Mouse (Mus musculus): ENCODE measurements around the gene Gm12166.

Gm12166 gene

DNA sequence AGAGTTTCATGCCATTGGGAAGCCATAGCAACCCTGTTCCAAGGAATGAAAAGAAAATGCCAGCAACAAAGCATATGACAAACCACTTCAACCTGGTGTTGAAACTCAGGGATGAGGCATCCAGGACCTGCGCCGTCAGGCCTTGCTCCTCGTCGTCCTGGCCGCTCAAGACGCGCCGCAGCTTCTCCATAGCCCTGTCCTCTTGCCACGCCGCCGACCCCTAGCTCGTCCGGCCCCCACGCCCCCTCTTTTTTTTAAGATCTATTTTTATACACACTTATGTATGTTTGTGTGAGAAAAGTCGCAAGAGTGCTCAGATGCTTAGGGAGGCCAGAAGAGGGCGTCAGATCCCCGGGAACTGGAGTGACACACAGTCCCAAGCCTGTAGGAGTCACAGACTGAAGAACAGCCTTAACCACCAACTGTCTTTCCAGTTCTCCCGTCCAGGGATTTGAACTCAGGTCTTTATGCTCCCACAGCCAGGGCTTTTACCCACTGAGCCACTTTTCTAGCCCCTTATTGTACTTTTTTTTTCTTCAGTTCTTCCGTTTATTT is at the start of gene Gm12166:
Gene Gm12166 (minus strand): TSS at position 217 of the 555 bp plus-strand sequence.
- DNase-seq = peak; percentile 55

DNA sequence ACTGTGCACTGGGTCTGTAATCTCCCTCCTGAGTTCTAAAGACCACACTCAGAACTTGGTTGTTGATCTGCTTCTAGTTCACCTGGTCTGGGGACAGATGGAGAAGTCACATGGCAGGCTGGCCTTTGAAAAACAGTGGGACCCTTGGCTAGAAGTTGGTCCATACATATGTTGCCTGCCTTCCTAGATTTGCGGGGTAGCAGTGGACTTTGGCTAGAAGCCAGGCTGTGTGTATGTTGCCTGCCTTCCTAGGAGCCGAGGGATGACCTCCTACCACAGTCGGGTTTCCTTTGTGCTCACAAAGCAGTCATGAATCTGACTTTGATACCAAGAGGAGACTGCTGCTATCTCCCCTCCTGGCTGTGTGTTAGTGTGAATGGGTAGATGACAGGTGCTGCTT is 44.9 kb upstream of the Gm12166 start:
- peak; percentile 65 for DNase-seq

DNA sequence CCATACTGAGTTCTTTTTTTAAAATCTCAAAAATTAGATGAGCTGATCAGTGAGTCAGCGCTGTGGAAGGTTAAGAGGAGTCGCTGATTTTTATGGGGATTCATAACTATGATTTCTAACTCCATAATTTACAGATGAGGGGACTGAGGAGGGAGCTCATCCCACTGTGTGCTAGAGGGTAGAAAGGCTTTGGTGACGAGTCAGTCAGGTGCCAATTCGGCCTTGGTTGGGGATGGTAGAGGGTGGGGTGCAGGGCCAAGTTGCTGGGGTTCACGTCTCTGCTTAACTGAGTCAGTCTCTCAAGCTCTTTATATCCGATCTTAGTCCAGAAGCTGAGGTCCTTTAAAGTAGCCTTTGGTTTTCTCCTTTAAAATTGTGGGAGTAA is 44.1 kb upstream of the Gm12166 start:
- no peak for DNase-seq

DNA sequence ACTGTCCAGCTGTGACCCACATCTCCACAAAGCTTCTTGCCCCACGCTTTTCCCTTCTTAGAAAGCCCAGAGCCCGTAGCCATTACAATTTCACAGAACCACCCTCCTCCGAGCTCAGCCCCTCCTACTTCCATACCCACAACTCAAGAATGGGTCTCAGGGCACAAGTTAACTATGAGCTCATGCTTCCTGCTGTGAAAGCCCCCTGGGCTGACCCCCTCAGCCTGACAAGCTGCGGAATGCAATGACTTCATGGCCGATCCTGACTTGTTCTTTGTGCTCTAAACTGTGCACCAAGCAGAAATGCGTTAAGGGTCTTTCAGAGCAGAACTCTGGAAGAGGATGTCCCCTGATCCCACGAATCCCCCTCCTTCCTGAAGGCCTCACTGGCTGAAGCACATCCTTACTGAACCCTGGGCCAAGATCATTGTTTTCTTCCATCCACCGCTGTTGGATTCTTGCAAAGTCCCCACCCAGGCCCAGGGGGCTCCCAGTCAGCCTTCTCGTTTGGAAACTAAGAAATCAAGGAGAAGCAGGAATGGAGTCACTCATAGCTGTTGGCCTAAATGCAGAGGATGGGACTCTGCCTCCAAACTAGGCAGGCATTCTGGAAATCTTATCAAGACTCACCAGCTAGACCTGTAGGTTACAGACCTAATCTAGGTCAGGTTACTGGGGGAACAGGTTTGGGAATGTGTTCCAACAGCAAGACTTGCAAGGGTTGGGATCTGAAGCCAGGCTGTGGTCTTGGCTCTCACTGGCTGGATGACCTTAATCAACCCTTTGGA is 43.5 kb upstream of the Gm12166 start:
- DNase-seq = no peak

DNA sequence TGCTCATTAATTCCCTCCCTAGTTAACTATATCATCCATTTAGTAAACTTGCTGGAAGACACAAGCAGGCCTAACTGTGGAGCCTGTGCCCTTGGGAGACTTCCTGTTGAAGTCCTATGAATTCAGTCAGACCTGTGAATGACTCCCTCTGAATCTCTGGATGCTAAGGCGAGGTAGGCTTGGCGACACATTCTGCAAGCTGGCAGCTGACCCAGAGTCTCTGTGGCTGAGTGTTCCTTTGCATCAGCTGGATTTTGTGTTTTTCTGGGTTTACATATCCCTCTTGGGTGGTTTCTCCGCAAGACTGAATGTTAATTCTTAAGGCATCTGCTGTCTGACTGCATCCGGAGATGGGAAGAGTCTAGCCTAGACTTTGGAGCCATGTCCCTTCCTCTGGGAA is 40.0 kb upstream of the Gm12166 start:
- DNase-seq = no peak

DNA sequence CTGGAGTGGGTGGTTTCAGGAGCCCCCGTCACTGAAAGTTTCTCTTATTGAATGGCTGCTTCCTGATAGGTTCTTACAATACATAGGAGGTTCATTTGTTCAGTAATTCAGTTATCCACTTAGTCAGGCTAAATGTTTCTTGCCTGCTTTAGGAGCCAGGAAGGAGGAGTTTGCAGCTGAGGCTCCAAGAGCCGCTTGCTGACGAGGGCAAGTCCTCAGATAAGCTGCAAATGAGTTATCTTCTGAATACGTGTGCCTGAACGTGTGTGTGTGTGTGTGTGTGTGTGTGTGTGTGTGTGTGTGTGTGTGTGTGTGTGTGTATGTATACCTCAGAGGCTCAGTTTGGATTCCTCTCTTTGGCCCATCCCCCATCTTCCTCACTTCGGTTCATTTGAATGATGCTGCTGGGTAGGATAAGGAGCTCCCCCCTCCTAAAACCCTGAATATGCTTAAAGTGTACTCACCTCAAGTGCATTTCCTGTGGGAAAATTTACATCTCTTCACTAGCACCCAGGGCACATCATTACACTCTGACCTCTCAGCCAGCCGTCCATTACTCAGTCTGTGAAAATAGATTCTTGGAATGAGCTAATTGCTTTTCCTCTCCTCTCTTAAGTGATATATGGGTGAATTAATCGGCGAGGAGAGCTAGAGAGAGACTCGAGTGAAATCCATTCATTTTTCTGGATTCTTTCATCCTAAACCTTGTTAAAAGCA is 39.0 kb upstream of the Gm12166 start:
- no peak for DNase-seq

DNA sequence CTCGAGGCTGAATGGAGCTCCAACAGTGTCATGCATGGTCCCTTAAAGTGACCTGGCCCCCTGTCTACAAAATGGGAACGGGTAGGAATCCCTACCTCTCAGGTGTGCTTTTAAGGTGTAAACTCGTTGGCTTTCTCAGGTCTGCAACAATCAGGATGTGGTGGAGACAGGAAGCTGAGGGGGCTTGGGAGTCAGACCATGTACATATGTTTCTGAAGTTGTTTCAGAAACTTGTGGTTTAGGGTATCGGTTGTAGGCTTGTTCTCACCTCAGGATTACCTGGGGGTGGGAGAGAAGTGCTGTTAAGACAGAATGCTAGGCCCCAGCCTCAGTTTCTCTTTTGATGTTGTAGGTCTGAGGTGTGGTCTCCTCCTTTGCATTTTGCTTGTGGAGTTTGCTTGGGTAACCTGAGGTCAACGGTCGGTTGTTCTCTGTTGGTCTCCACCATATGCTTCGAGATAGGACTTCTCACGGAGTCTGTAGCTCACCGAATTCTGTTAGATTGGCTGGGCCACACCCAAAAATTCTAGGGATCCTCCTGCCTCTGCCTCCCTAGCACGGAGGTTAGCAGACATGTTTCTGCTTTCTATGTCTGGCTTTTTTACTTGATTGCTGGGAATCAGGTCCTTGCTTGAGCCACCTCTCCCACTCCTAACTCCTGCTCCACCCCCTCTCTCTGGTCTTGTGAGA is 38.1 kb upstream of the Gm12166 start:
- DNase-seq = no peak

DNA sequence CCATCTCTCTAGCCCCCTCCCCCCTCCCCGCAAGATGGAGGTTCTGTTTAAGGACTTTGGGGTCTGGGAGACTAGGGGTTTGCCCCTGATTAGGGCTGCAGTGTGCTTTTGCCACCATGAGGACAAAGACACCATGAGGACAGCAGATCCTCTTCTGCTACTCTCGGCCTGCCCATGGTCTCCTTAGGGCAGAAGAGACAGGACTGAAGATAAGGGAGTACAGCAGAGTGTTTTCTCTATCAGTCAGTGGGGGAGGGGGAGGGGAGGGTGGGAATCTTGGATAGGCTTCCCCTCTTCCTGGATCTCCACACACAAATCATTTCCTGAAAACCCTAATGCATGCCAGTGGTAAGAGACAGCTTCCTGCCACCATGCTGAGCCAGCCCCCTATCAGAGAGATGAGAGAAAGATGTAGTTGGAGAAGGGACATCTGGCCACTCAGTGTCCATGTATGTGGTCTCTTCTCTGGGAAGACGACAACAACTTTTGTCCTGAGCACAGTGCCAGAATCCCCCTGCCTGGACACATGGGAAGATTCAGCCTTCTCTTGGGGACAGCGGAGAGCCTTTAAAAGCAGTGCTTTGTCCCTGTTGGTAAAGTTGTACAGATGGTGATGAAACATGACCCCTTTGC is 37.1 kb upstream of the Gm12166 start:
- DNase-seq = no peak

DNA sequence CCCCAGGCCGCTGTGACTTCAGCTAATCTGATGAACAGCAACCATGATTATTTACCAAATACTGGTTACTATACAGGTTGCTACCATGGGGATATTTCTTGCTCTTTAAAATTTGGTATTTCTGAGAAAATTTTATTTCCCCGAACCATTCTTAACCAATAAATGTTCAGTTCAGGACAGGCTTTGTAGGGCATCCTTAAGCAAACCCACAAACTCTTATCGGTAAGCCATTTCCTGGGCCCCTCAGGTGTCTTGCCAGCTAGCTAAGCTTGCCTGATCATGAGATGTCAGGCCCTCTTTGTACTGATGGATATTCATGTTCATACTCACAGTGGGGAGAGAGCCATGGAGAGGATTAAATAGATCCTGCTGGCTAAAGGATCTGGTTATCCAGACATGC is 34.3 kb upstream of the Gm12166 start:
- no peak for DNase-seq

DNA sequence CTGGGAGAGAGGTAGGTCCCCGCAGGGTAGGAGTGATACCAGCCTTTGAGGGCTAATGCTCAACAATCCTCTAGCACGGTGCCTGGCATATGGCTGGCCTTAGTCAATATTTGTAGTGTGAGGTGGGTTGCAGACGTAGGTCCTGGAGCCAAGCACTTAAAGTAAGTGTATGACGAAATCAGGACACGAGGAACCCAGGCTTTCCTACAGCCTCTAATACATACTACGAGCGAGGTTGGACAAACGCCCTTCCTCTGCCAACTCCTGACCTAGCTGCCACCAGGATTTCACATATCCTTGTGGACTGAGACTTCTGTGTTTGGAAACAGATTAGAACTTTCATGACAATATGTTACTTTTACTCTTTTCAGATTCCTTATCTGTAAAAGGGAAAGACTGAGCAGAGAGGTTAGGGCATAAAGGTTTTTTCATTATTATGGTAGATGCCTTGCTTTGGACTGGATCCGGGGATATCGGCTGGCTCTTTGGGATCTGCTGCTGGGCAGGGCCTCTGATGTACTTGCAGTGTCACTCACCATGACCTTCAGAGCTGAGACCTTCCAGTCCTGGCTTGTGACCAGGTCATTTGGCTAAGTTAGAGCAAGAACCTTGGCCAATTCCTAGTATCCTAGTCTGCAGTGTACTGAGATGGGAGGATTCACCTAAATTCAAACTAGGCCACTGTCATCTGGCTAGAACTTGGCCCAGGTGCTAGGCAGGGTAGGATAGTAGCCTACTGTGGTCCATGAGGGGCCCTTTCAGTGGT is 33.5 kb upstream of the Gm12166 start:
- DNase-seq = no peak

DNA sequence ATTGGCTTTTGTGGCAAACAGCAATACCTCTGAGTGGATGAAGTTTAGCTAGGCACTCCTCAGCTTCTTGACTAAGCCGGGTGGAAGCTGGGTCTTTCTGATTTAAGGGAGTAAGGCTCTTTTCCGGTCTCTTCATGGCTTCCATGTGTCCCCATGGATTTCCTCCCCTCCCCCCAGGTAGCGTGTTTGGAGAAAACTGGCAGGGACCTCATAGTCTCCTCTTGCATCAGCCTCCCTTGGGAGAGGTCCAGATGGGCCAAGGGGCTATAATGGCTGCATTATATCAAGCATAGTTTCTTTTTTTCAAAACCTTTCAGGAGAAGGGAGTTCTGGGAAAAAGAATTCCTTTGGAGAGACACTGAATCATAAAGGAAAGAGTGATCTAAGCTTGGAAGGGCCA is 32.4 kb upstream of the Gm12166 start:
- DNase-seq = no peak

DNA sequence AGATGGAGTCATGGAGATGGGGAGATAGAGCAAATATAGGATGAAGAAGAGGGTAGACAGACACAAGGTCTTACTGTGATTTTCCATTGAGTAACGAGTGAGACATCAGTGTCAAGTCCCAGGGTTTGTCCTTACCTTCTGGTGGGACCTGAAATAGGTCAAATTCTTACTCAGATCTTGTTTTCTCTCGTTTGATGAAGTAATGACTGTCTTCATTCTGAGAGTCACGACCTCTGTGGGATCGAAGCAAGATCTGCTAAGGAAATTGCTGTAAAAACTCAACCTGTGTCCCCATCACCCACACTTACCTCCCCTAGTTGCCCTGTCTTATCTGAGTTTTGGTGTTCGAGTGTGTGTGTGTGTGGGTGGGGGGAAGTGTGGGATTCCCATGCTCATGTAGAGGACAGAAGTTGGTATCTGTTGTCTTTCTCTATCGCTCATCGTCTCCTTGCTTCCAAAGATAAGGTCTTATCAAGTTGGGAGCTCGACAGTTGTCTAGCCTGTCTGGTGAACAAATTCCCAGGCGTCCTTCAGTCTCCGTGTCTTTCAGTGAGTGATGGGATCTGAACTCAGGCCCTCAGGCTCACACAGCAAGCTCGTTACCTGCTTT is 31.8 kb upstream of the Gm12166 start:
- no peak for DNase-seq

DNA sequence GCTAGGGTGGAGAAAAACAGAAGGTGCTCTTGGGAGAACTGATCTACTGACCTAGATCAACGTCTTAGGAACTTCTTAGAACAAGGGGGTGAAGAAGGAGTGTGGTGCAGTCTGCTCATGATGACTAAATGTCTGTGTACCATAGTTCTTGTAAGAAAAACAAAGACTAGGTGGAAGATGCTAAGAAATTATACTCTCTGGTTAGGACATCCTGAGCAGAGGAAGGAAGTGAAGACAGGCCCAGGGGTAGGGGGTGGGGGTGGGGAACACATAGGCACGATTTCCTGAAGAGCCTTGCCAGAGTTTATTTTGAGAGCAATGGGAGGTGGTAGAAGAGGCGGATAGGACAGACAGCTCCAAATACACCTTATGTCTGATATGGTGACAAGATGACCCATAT is 31.3 kb upstream of the Gm12166 start:
- DNase-seq = no peak

DNA sequence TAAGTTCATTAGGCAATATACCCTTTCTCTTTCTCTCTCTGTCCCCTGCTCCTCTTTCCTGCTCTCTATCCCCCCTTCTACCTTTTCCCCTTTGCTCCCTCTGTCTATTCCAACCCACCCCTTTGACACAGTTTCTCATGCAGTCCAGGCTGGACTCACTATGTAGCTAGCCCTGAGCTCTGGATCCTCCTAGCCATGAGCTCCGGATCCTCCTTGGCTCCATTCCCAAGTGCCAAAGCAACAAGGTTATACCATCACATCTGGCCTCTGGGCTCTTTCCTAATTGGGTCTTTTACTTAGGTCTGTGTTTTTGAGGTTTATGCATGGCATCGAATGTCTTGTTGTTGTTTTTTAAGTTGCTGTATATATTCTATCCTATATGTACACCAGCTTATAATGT is 29.0 kb upstream of the Gm12166 start:
- DNase-seq = no peak

DNA sequence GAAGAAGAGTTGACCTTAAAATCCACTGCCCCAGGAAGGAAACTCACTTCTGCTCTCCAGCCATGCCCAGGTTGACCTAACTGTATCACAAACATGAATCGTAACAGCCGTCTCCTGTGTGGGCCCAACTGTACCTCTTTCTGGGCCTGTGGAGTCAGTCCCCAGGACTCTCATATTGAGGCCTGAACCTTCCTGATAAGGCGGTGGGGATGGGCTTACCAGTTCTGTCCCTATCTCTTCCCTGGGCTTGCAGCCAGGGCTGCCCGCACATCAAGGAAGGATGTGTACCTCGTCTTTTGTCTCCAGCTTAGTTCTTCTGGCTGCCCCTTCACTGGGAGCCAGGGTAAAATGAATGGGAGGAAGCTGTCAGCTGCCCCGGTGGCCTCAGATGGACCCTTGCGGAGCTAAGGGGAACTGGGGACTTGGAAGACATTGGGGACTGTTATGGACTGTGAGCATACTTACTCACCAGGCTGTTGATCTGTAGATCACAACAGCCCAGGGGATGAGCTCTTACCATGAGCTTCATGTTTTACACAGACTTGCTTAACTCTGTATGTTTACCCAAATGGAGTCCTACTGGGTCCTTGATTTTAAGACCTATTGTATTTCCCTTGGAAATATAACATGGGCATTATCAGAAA is 25.7 kb upstream of the Gm12166 start:
- DNase-seq = no peak

DNA sequence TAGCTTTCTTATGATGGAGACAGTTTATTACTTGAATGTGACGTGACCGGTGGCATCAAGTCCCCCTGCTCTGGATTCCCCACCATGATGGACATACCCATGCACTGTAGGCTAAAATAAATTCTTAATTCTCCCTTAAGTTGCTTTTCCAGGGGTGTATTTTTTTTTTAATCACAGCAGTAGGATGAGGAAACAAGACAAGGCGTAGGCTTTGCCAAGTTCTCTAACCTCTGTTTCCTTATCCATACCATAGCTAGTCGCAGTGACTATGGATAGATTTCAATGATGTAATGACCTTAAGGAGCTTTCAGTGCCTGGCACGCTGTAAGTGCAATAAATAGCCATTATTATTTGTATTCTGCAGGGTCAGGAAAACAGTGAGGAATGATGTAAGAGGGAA is 25.2 kb upstream of the Gm12166 start:
- no peak for DNase-seq

DNA sequence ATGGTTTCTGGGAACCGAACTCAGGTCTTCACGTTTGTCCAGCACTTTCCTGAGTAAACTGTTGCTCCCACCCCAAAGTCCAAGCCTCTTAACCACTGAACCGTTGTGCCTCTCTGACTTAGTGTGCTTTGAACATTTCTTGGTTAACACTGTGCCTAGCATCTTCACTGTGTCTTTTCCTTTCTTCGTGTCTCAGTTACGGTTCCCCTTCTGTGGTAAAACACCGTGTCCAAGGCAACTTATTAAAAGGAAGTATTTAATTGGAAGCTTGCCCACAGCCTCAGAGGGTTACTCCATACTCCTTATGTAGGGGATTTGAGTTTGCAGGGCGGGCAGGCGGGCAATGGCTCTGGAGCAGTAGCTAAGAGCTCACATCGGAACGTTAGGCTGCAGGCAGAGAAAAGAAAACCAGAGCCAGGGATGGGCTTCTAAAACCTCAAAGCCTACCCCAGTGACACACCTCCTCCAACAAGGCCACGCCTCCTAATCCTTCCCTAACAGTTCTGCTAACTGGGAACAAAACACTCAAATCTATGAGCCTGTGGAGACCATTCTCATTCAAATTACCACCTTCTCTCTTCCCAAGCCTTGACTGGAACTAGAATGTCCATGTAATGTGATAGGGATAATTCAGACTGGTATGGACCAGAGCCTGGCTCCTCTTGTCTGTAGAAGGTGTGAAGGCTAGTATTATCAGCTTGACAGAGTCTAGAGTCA is 24.5 kb upstream of the Gm12166 start:
- DNase-seq = no peak

DNA sequence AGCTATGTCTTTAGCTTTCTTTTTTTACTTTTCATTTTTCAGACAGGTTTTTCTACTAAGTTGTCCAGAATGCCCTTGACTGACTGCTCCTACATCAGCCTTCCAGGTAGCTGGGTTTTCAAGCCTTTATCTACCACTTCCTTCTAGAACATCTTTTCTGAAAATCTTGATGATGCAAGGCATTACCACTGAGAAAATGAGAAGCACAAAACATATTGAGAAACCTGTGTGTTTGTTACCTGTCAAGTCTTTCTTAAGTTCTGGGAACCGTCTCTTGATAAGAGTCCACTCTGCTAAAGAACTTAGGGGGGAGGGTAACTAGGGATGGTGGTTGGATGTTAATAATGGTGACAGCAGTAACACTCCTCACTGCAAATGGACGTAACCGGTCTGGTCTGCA is 23.4 kb upstream of the Gm12166 start:
- no peak for DNase-seq

DNA sequence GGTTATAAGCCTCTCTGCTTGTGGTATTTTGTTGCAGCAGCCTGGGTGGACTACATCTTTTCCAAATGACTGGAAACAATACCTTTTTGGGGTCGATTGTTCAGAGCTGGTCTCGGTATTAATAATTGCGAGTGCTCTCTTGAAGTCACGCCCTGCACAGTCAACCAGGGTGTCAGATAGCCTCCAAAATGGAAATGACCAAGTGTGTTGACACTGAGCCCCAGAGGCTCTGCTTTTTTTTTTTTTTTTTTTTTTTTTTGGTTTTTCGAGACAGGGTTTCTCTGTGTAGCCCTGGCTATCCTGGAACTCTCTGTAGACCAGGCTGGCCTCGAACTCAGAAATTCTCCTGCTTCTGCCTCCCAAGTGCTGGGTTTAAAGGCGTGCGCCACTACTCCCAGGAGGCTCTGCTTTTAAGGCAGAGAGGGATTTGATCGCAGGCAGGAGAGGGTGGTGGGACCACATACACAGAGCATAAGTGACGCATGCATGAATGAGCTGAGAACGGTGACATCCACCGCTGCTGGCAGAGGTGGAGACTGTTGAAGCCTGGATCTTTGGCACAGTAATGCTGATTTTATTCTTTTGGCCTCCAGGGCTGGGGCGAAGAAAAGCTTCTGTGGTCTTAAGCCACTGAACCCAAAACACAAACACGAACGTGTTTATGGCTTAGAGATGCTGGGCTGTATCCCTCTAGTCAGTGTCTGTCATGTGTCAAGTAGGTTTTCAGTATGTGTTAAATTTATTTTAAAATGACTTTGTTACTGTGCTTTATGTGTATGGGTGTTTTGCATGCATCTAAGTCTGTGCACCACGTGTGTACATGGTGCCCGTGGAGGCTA is 21.9 kb upstream of the Gm12166 start:
- DNase-seq = no peak

Measured in cerebellum, adult 9-11 months (tissue).